Mouse (Mus musculus) kidney, embryonic 14.5 days (tissue): ENCODE measurements around the gene Chmp4b. TPM values are rescaled to one million over a fixed set of nuclear protein-coding genes. Genes with fewer than 3 reads are reported as not detected.

Experiments used
- polyA plus RNA-seq: library from polyadenylated mRNA; unstranded; fragments of >200 nt; fragmentation: Nextera tagmentation; extraction: Ambion mirVana; gene quantifications from 2 replicates; pipeline ENCODE4 v1.2.1, GENCODE M21; 2014

Chmp4b gene
- polyA plus RNA-seq, 1 experiment from 2014 or later = 13.9 TPM

Other genes with a start within 250 kb of the Chmp4b start
- 4.5 and 5.7 TPM in 2 replicates for gene Snta1, start 243.6 kb upstream of the Chmp4b start, polyA plus RNA-seq
- 26.6 and 44.4 TPM in 2 replicates for gene Cbfa2t2, start 215.2 kb upstream of the Chmp4b start, polyA plus RNA-seq
- gene 1700003F12Rik, start 104.6 kb upstream of the Chmp4b start, polyA plus RNA-seq = 0.54 and 0.89 TPM in 2 replicates
- not detected in 2 replicates for gene Actl10, start 99.9 kb upstream of the Chmp4b start, polyA plus RNA-seq
- 2.4 and 2.5 TPM in 2 replicates for gene Necab3, start 92.8 kb upstream of the Chmp4b start, polyA plus RNA-seq
- 10.0 and 11.3 TPM in 2 replicates for gene E2f1, start 81.8 kb upstream of the Chmp4b start, polyA plus RNA-seq
- gene Pxmp4, start 48.0 kb upstream of the Chmp4b start, polyA plus RNA-seq = 20.4 and 25.9 TPM in 2 replicates
- 1.1 and 1.3 TPM in 2 replicates for gene Zfp341, start 38.4 kb upstream of the Chmp4b start, polyA plus RNA-seq
- 0.72 and 0.89 TPM in 2 replicates for gene 4930519P11Rik, start 38.3 kb upstream of the Chmp4b start, polyA plus RNA-seq
- not detected in 2 replicates for gene Gm14214, start 118.3 kb downstream of the Chmp4b start, polyA plus RNA-seq
- 68.8 and 310 TPM in 2 replicates for gene Raly, start 139.4 kb downstream of the Chmp4b start, polyA plus RNA-seq
- not detected in 2 replicates for gene a, start 139.7 kb downstream of the Chmp4b start, polyA plus RNA-seq
- 122 and 167 TPM in 2 replicates for gene Eif2s2, start 241.2 kb downstream of the Chmp4b start, polyA plus RNA-seq